Mouse (Mus musculus) embryonic fibroblast, embryonic 13.5 days (primary cell): ENCODE results near the gene Dcdc2a.

Source experiments
- CTCF ChIP-seq: IDR thresholded peaks from 2 replicates; pipeline ENCODE4 v1.5.1; 2011; ENCODE audit warnings: mild to moderate bottlenecking, control low read depth, low read length, moderate library complexity, borderline replicate concordance; ENCODE audit not compliant: insufficient read depth
- POLR2A ChIP-seq: IDR thresholded peaks from 2 replicates; pipeline ENCODE4 v1.6.1; 2011; ENCODE audit warnings: low read depth, mild to moderate bottlenecking, control low read depth, low read length, moderate library complexity

GRCm38 (mm10) chr13:25150861-25151260, 95.1 kb downstream of the Dcdc2a start:
- TF ChIP-seq CTCF (no peak), POLR2A (no peak)
